Mouse (Mus musculus) hematopoietic stem cell, adult 5-6 weeks (primary cell): ENCODE data around the gene Sel1l. TPM values are rescaled to one million over a fixed set of nuclear protein-coding genes. Genes with fewer than 3 reads are reported as not detected.

Experiments used
- ATAC-seq, 2 experiments: fragments of 125-278 bp in 1 of 2; replicated peaks in 1 of 2; 2 replicates each; pipeline ENCODE4 v1.8.0; 2016 to 2017; ENCODE audit warnings: inconsistent platforms in 2 of 2, mild to moderate bottlenecking in 2 of 2, moderate number of reproducible peaks in 2 of 2, low read depth in 1 of 2, moderate TSS enrichment in 1 of 2; ENCODE audit not compliant: low FRiP score in 2 of 2, poor library complexity in 2 of 2, severe bottlenecking in 2 of 2, insufficient read depth in 1 of 2, low TSS enrichment in 1 of 2
- total RNA-seq: library from RNA; stranded (forward); fragments of 172-1452, 232-1000 nt; gene quantifications from 2 replicates; pipeline ENCODE4 v1.2.3, GENCODE M21; 2017

The Sel1l gene
- total RNA-seq, 1 experiment from 2014 or later = 98.3 TPM

DNA sequence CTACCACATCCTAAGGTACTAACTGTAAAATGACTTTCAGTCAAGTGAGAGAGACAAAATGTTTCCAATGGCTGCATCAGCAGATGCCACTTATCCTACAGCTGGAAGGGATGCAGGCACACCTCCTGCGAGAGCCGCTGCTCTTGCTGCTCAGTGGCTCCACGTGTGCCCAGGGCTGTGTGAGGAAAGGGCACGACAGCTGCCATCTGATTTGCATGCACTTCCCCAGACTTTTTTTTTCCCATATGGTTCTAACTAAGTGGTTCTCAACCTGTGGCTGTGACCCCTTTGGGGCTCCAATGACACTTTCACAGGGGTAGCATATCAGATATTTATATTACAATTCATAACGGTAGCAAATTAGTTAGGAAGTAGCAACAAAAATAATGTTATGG lies 15.0 kb downstream of the Sel1l start:
- no peak for ATAC-seq

- ATAC-seq = no peak
Observed at GRCm38 (mm10) chr12:91833237-91833938, 15.6 kb downstream of the Sel1l start.

DNA sequence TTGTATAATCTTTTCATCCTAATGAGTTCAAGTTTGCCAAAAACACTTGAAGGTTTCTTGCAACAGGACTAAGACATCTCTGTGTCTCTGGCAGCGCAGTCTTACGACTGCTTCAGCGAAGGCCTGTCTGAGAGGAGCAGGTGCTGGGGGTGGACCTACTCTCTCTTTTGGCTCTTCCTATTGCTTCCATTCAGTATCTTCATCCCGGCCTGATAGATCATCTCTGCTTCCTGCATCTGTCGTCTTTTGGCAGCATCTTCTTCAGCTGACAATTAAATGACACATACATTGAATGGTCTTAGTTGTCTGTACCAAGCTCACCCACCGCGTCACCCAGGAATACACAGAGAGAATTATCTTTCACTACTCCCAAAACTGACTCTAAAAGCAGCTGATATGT lies 17.5 kb downstream of the Sel1l start:
- ATAC-seq = no peak

DNA sequence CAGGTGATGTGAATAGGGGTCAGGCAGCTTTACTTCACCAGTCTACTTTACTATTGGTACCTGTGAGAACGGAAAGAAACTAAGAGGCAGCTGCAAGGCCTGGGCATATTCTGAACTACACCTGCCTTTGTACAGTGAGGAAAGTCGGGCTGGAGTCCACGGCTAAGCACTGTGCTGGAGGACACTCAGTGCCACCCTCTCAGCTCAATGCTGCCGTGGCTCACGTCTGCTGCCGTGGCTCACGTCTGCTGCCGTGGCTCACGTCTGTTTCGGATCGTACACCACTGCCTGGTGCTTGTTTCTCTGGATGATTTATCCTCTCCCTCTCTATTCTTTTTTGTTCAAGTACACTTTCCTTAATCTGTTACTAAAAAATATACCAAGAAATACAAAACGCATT lies 28.5 kb downstream of the Sel1l start:
- no peak for ATAC-seq

DNA sequence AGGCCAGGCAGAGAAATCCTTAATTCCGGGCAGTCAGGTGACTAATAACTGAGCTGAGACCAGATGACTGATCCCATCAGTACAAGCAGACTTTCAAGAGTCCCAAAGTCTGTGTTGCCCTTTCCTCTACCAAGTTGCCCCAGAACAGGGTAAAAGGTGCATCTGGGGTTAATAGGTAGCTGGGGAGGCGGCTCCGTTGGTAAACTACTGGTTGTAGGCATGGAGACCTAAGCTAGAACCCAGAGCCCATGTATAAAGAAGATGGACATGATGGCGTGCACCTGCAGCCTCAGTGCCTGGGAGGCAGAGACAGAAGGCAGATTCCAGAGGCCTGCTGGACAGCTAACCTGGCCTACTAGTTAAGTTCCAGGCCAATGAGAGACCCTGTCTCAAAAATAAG lies 30.2 kb downstream of the Sel1l start:
- no peak for ATAC-seq

GRCm38 (mm10) chr12:91815990-91816389 lies 33.0 kb downstream of the Sel1l start:
- ATAC-seq = peak; percentile 63 to 77; a peak in 2 of 4 replicates

GRCm38 (mm10) chr12:91815552-91815951 lies 33.4 kb downstream of the Sel1l start:
- no peak for ATAC-seq

DNA sequence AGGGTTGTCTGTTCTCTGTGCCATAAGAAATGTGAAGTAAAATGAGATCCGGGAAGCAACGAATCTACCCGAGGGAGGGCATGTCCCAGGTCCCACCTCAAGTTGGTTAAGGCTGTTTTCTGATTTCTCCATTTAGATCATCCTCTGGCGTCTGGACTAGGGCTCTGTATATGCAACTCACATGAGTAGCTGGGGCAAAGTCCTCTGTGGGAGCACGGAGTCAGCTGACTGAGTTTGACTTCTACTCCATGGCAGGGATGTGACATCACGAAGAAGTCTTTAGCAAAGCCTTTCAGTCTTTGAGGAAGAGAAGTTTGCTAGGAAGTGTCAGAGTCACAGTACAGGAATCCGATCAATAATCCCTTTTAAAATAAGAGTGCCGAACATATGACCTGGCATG lies 40.0 kb downstream of the Sel1l start:
- ATAC-seq = no peak

- ATAC-seq = no peak
Observed at GRCm38 (mm10) chr12:91807761-91808160, 41.2 kb downstream of the Sel1l start.

DNA sequence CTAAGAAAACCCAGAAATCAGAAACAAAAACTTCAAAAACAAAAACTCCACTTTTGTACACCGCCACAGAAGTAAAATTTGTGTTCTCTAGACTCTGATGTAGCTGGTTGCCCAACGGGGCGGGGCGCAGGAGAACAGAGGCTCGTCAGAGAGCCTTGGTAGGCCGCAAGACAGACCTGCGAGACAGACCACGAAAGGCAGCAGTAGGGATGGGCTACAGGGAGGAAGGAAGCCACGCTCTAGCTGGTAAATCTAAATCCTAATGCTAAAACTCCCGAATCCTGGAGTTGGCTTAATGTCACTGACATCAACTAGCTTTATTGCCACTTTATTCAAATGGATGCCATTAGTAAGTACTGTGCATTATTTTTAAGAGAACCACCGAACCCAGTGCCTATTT lies 41.9 kb downstream of the Sel1l start:
- no peak for ATAC-seq

GRCm38 (mm10) chr12:91804262-91804661 lies 44.7 kb downstream of the Sel1l start:
- no peak for ATAC-seq

DNA sequence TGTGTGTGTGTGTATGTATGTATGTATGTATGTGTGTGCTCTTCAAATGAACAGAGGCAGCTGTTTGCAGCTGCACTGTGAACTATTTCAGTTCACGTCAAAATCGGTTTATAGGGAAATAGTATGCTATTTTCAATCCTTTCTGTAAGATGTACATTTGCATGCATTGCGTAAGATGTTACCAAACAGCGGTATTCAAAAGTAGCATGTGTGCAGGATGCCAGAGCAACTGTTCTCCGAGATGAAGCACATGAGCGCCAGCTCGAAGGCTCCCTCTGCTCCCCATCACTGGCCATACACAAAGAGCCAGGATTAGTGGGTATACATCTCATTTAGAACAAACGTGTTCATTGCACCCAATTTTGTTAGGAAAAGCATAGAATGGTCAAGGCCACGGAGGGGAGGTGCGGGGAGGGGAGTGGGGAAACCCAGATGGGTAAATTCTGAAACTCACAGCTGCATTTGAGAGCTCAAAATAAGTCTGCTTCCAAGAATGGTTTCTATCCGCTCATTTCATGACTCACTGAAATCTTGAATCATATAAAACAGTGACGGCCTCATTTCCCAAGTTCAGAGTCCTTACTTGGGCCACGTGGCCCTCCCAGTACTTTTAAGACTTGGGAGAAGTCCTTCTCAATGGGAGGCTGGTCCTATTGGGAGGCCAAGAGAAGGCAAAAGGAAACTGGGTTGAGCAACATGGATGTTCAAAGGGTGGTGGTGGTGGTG lies 45.6 kb downstream of the Sel1l start:
- no peak for ATAC-seq

- no peak for ATAC-seq
Observed at GRCm38 (mm10) chr12:91802586-91803206, 46.3 kb downstream of the Sel1l start.

DNA sequence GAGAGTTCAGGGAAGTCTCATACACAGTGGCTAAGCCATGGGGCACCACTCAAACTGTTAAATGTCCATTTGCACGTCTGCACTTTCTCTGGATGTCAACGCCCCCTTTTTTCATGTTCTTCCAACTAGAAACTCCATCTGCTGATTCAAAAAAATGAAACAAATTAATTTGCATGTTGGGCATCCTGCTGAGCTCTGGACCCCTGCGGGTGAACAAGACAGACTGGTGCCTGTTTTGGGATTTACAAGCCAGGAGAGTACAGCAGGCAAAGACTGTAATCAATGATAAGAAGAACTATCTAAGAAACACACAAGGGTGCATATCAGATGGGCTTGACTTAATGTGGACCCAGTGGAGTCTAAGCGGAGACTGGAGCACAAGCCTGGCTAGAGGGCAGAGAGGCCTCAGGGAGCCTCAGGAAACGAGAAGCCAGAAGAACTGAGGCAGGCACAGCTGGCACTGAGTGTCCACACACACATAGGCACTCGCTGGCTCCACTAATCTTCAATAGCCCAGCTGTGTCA lies 48.0 kb downstream of the Sel1l start:
- no peak for ATAC-seq

GRCm38 (mm10) chr12:91799821-91800335 lies 49.1 kb downstream of the Sel1l start:
- no peak; a peak in 1 of 4 replicates for ATAC-seq

DNA sequence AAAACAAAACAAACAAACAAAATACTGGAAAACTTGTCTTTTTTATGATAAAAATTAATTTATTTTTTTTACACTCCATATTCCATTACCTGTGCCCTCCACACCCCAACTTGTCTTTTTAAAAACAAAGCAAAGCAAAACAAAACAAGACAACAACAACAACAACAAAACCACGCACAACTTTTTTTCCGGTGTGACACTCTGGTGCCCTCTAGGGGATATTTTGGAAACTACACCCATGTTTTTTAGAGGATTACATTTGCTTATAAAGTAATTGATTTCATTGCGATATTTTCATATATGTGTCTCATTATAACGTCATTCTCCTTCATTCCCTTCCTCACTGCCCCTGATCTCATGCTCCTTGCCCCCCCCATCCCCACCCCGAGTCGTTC lies 49.6 kb downstream of the Sel1l start:
- no peak for ATAC-seq

GRCm38 (mm10) chr12:91798720-91799378 lies 50.1 kb downstream of the Sel1l start:
- 0 out of 4 replicates have a peak, but pooled peaks of 1 of the 2 experiments have one; percentile 27 for ATAC-seq
